Mouse (Mus musculus) intestine, postnatal 0 days (tissue): ENCODE measurements around the gene C1ql4. TPM values are rescaled to one million over a fixed set of nuclear protein-coding genes. Genes with fewer than 3 reads are reported as not detected.

Experiments
- ATAC-seq: fragments of 200-750 bp; cut with Nextera tagmentation; 2 replicates; pipeline ENCODE4 v1.8.0; 2017; ENCODE audit warnings: mild to moderate bottlenecking, moderate TSS enrichment, moderate library complexity
- H3K27ac ChIP-seq: fragments of 300-500 bp; sonication (generic); 2 replicates; pipeline ENCODE4 v1.5.1; 2014; ENCODE audit warnings: mild to moderate bottlenecking, low read depth, low read length, moderate library complexity
- H3K27me3 ChIP-seq: fragments of 300-500 bp; sonication (generic); replicated peaks from 2 replicates; pipeline ENCODE4 v1.6.1; 2014; ENCODE audit warnings: low read length, mixed read lengths; ENCODE audit not compliant: control insufficient read depth, insufficient read depth
- H3K36me3 ChIP-seq: fragments of 300-500 bp; sonication (generic); 2 replicates; pipeline ENCODE4 v1.6.1; 2014; ENCODE audit warnings: mild to moderate bottlenecking, moderate library complexity; ENCODE audit not compliant: control insufficient read depth, insufficient read depth
- H3K4me1 ChIP-seq: fragments of 300-500 bp; sonication (generic); replicated peaks from 2 replicates; pipeline ENCODE4 v1.6.1; 2014; ENCODE audit warnings: antibody characterized with exemption, low read length, mixed read lengths; ENCODE audit not compliant: control insufficient read depth, insufficient read depth
- H3K4me2 ChIP-seq: fragments of 300-500 bp; sonication (generic); replicated peaks from 2 replicates; pipeline ENCODE4 v1.6.1; 2014; ENCODE audit warnings: low read depth, mild to moderate bottlenecking, moderate library complexity
- H3K4me3 ChIP-seq: fragments of 300-500 bp; sonication (generic); 2 replicates; pipeline ENCODE4 v1.5.1; 2014; ENCODE audit warnings: low read depth, low read length
- H3K9ac ChIP-seq: fragments of 300-500 bp; sonication (generic); 2 replicates; pipeline ENCODE4 v1.6.1; 2014; ENCODE audit warnings: mild to moderate bottlenecking, low read depth, low read length
- H3K9me3 ChIP-seq: fragments of 300-500 bp; sonication (generic); 2 replicates; pipeline ENCODE4 v1.6.1; 2016; ENCODE audit warnings: mixed run types; ENCODE audit not compliant: control insufficient read depth
- CTCF ChIP-seq: sonication (generic); IDR thresholded peaks from 2 replicates; pipeline ENCODE4 v1.5.1; 2016; ENCODE audit warnings: low read depth, mild to moderate bottlenecking, control low read depth, antibody characterized with exemption, moderate library complexity
- WGBS: fragments of 180-500 bp; shearing (Covaris S2); extraction: QIAGEN DNeasy Blood & Tissue Kit; methylation state at CpG from one replicate; pipeline ENCODE4 v1.1.7; 2014; 5-methylcytosine and 5-hydroxymethylcytosine counted together
- polyA plus RNA-seq: library from polyadenylated mRNA; unstranded; fragments of >200 nt; fragmentation: Nextera tagmentation; extraction: Ambion mirVana; gene quantifications from 2 replicates; pipeline ENCODE4 v1.2.1, GENCODE M21; 2015

C1ql4 gene
- polyA plus RNA-seq, 1 experiment from 2014 or later = 0.10 TPM

DNA sequence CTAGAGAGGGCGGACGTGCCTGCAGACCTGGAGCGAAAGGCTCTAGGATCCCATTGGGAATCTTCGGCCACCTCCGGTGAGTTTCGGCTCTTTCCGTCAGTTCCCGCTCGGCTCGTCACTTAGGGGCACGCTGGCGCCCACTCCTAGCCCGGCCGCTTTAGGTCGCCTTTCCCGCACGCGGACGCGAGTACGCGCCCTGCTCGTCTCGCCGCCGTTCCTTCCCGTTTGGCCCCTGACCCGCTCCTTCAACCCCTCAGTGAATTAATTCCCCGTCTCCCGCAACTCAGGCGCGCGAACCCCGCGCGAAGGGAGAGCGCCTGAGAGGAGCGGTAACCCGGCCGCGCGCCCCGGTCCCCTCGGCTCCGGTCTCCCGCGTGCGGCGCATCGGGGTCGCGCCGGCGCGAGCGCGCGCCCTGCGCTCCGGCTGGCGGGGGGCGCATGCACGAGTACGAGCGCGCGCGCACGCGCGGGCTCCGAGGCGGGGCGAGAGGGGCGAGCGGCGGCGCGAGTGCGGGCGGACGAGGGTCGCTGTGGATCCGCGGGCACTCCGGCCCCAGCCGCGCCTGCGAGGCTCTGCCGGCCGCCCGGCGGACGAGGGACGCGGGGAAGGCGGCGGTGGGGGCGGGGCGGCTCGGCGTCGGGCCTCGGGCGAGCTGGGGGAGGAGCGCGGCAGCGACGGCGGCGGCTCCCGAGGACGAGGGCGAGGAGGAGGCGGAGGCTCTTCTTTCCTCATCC, 38.6 kb upstream of the C1ql4 start:
- Histone ChIP-seq H3K4me3 (peak overlapping the region; percentile 89), H3K27me3 (no peaks in the 10 kb centered on the region)
- WGBS = under 1% methylated on average over 114 of the region's 115 CpGs

DNA sequence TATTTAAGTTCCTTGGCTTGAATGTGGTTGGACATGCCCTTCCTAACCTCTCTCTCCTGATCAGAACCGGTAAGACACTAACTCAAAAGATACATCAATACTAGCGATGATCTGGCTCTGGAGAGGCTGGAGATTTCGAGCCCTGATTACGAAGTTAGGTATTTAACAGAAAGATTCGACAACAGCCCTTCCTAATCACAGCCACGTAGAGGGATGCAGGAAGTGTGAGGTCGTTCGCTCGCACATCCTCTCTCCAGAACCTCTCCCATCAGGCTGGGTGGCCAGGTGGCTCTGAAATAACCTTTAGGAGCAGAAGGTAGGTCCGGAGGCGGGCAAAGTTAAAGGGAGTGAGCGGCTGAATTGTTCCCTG, 38.1 kb upstream of the C1ql4 start, which contains the start of gene Spats2:
Spats2 (plus strand) TSS at position 206 of the 370 bp plus-strand sequence.
- Histone ChIP-seq H3K4me1 (no peaks in the 10 kb centered on the region), H3K27ac (peak within 1 kb of the TSS; percentile 91), H3K27me3 (no peaks in the 10 kb centered on the region), H3K9me3 (no peaks in the 10 kb centered on the region), H3K4me3 (peak within 1 kb of the TSS; percentile 89), H3K9ac (peak within 1 kb of the TSS; percentile 93), H3K4me2 (peak within 1 kb of the TSS; percentile 90), H3K36me3 (no peaks in the 10 kb centered on the region)
- no peak for ATAC-seq
- under 1% methylated on average over 12 of the region's 12 CpGs for WGBS
- TF ChIP-seq CTCF = no peak

More for the DNA sequence above, 38.6 kb upstream of the C1ql4 start:
- H3K9me3 ChIP-seq = no peaks in the 10 kb centered on the region
- TF ChIP-seq CTCF = no peak
- peak overlapping the region; percentile 93 for H3K9ac ChIP-seq
- H3K36me3 ChIP-seq = no peaks in the 10 kb centered on the region
- peak overlapping the region; percentile 90 for H3K4me2 ChIP-seq
- peak overlapping the region; percentile 91 for H3K27ac ChIP-seq
- peak; percentile 73 for ATAC-seq
- no peaks in the 10 kb centered on the region for H3K4me1 ChIP-seq

DNA sequence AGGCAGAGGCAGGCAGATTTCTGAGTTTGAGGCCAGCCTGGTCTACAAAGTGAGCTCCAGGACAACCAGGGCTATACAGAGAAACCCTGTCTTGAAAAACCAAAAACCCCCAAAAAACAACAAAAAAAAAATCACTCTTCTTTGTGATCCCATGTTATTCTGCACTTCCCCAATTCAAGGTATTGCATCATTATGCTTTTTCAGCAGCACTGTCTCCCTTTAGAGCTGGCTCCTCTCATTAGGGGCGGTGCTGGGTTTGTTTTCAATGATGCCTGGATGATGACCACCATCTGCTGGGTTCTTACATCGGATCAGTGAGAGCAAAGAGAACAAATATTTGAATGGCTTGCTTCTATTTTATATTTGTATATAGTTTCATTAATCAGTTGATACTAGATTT, 35.0 kb upstream of the C1ql4 start:
- Histone ChIP-seq H3K36me3 (no peaks in the 10 kb centered on the region), H3K4me1 (no peaks in the 10 kb centered on the region), H3K27me3 (no peaks in the 10 kb centered on the region), H3K4me3 (no peak overlapping the region), H3K4me2 (no peak overlapping the region), H3K27ac (no peak overlapping the region), H3K9me3 (no peaks in the 10 kb centered on the region), H3K9ac (no peak overlapping the region)
- no peak for TF ChIP-seq CTCF
- ATAC-seq = no peak
- WGBS = 61% methylated on average over 2 of the region's 2 CpGs

DNA sequence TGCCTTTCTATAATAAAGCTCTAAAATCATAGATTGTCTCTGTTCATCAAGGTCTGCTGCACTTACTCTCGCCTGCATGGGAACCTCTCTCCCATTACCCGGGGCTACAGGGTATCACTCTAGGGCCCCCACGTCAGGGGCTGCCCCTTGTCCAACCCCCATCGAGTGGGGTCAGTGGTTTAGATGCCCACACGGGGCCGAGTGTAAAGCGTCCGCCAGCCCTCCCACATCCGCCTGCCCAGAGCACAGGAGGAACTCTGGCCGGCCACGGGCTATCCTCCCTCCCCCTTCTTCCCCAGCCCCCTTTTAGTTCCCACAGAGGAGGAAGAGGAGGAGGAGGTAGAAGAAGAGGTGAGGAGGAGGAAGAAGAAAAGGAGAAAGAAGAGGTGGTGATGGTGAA, 33.2 kb upstream of the C1ql4 start:
- 20% methylated on average over 11 of the region's 11 CpGs for WGBS
- TF ChIP-seq CTCF = no peak
- no peak overlapping the region for H3K4me2 ChIP-seq
- H3K27ac ChIP-seq = no peak overlapping the region
- H3K27me3 ChIP-seq = no peaks in the 10 kb centered on the region
- no peak overlapping the region for H3K9ac ChIP-seq
- ATAC-seq = no peak
- no peaks in the 10 kb centered on the region for H3K4me1 ChIP-seq
- H3K4me3 ChIP-seq = no peak overlapping the region
- no peaks in the 10 kb centered on the region for H3K36me3 ChIP-seq
- no peaks in the 10 kb centered on the region for H3K9me3 ChIP-seq

DNA sequence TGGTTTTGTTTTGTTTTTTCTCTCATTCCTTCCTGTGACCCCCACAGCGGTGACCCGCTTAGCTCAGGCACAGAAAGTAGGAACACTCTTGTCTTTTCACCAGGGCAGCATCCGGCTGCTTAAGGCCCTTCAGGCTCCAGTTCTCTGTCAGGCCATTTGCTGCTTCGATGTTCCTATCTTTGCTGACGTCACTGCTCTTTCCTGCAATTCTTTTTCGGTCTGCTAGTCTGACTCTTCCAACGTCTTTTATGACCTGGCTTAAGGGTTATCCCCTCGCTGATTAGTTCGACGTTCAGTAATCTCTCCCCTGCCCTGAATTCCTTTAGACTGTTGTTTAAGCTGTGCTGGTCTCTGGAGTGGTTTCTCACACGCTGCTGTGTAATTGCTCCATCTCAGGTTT, 28.9 kb upstream of the C1ql4 start:
- ATAC-seq = no peak
- Histone ChIP-seq H3K9me3 (no peaks in the 10 kb centered on the region), H3K4me1 (no peaks in the 10 kb centered on the region), H3K4me3 (no peak overlapping the region), H3K27ac (no peak overlapping the region), H3K36me3 (no peaks in the 10 kb centered on the region), H3K9ac (no peak overlapping the region), H3K4me2 (peak overlapping the region; percentile 21), H3K27me3 (no peaks in the 10 kb centered on the region)
- TF ChIP-seq CTCF = no peak
- WGBS = 30% methylated on average over 11 of the region's 11 CpGs

DNA sequence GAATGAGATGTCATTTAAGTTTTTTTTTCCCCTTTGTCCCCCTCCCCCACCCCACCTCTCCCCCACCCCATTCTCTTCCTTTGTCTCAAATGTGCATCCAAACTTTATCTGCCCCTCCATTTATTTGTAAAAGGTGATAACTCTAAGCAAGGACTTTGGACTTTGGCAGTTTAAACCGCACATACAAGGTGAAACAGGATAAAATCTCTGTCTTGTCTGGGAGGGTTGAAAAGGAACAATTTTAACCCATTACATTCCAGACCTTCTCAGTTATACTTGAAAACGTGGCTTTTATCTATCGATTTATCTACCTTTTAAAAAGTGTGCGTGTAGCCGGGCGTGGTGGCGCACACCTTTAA, 27.4 kb upstream of the C1ql4 start:
- H3K4me2 ChIP-seq = no peak overlapping the region
- no peak overlapping the region for H3K9ac ChIP-seq
- no peak overlapping the region for H3K27ac ChIP-seq
- H3K27me3 ChIP-seq = no peaks in the 10 kb centered on the region
- H3K4me3 ChIP-seq = no peak overlapping the region
- H3K36me3 ChIP-seq = no peaks in the 10 kb centered on the region
- H3K4me1 ChIP-seq = no peaks in the 10 kb centered on the region
- TF ChIP-seq CTCF = no peak
- 59% methylated on average over 7 of the region's 7 CpGs for WGBS
- H3K9me3 ChIP-seq = no peaks in the 10 kb centered on the region
- ATAC-seq = no peak
